Mouse (Mus musculus) adrenal gland, postnatal 25 days (tissue): Measurements from ENCODE around the gene Slc38a10. TPM values are rescaled to one million over a fixed set of nuclear protein-coding genes. Genes with fewer than 3 reads are reported as not detected.

ENCODE experiments used
- DNase-seq: peaks from one replicate; pipeline ENCODE4 v3.0.0; 2021; ENCODE audit warnings: mixed read lengths
- long read RNA-seq: library from polyadenylated mRNA; stranded (forward); transcript quantifications from one replicate; pipeline ENCODE4 v2.0.0, GENCODE M21; 2021
- total RNA-seq: library from RNA; stranded (reverse); gene quantifications from 2 replicates; pipeline ENCODE4 v1.2.3, GENCODE M21; 2021

The Slc38a10 gene
- total RNA-seq: 122 and 163 TPM in 2 replicates
- long read RNA-seq, full-length matches to known transcripts: 65 of 182 reads
- long read RNA-seq, partial matches to known transcripts: 42 of 182 reads
- long read RNA-seq, other reads (novel, unspliced or antisense): 75 of 182 reads

- peak; percentile 99 for DNase-seq
Measured at GRCm38 (mm10) chr11:120151113-120151494, at the start of gene Slc38a10. TSS of gene Slc38a10 (minus strand) at chr11:120151346.

GRCm38 (mm10) chr11:120200621-120201020 lies 49.5 kb upstream of the Slc38a10 start:
- no peak for DNase-seq

GRCm38 (mm10) chr11:120199766-120200165 lies 48.6 kb upstream of the Slc38a10 start:
- DNase-seq: no peak

- no peak for DNase-seq
Measured at GRCm38 (mm10) chr11:120198831-120199230, 47.7 kb upstream of the Slc38a10 start.

- DNase-seq: no peak
Measured at GRCm38 (mm10) chr11:120190526-120191412, 39.6 kb upstream of the Slc38a10 start.

- DNase-seq: peak; percentile 100
Measured at GRCm38 (mm10) chr11:120189459-120190312, 38.5 kb upstream of the Slc38a10 start.

GRCm38 (mm10) chr11:120188481-120189441 lies 37.6 kb upstream of the Slc38a10 start:
- peak; percentile 56 for DNase-seq

- DNase-seq: no peak
Measured at GRCm38 (mm10) chr11:120188102-120188480, 36.9 kb upstream of the Slc38a10 start.

GRCm38 (mm10) chr11:120187236-120188101 lies 36.3 kb upstream of the Slc38a10 start:
- DNase-seq: no peak

- peak; percentile 61 for DNase-seq
Measured at GRCm38 (mm10) chr11:120186821-120187235, 35.7 kb upstream of the Slc38a10 start.

GRCm38 (mm10) chr11:120186145-120186740 lies 35.1 kb upstream of the Slc38a10 start:
- no peak for DNase-seq

GRCm38 (mm10) chr11:120185316-120186141 lies 34.4 kb upstream of the Slc38a10 start:
- DNase-seq: peak; percentile 78

- DNase-seq: peak; percentile 57
Measured at GRCm38 (mm10) chr11:120184371-120185315, 33.5 kb upstream of the Slc38a10 start.

GRCm38 (mm10) chr11:120183708-120184107 lies 32.6 kb upstream of the Slc38a10 start:
- no peak for DNase-seq

GRCm38 (mm10) chr11:120183180-120183579 lies 32.0 kb upstream of the Slc38a10 start:
- DNase-seq: no peak

- no peak for DNase-seq
Measured at GRCm38 (mm10) chr11:120182396-120183030, 31.4 kb upstream of the Slc38a10 start.

- no peak for DNase-seq
Measured at GRCm38 (mm10) chr11:120181379-120181778, 30.2 kb upstream of the Slc38a10 start.
